Mouse (Mus musculus): ENCODE measurements around the gene Gm9999.
"Not testable (repeated sequence)": the region's sequence is repeated elsewhere in the genome, so short reads cannot be mapped to it uniquely, and the experiment has no call there.

The Gm9999 gene

DNA sequence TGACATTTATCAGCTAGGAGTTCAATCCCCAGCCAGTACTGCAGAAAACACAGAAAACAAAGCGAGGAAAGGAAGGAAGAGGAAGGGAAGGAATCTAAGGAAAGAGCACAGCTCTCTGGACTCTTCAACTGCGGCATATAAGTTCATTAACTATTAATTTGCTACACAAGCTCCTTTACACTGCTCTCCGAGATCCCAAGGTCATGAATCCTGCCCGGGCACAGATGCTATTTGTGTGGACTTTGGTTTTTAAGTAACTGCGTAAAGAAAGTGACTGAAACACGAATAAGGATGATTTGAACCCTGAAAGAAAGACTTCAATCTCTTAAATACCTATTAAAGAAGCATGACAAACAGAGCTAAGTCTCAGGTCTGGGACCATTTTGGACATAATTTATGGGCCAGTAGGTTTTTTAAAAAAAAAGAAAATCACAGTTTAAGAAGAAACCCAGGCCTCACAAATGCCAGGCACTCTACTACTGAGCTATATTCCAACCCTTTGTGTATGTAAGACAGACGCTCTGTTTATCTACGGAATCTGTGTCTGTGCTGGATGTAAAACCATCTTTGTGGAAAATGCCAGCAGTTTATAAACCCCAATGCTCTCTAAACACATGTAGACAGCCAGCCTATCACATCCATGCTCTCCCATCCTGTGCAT lies 16.7 kb downstream of the Gm9999 start:
- no peak for DNase-seq (ENCODE audit: low spot score)

DNA sequence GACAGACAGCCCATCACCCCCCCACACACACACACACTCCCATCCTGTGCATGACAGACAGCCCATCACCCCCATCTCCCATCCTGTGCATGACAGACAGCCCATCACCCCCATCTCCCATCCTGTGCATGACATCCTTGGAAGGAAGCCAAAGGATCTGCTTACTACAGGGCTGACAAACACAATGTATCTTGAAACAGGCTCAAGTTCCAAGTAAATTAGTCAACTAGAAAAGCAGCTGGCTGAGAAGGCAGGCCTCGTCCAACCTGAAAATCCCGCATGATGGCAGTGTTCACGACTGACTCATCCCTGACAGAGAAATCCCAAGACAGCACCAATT lies 17.2 kb downstream of the Gm9999 start:
- no peak for DNase-seq (ENCODE audit: low spot score)

DNA sequence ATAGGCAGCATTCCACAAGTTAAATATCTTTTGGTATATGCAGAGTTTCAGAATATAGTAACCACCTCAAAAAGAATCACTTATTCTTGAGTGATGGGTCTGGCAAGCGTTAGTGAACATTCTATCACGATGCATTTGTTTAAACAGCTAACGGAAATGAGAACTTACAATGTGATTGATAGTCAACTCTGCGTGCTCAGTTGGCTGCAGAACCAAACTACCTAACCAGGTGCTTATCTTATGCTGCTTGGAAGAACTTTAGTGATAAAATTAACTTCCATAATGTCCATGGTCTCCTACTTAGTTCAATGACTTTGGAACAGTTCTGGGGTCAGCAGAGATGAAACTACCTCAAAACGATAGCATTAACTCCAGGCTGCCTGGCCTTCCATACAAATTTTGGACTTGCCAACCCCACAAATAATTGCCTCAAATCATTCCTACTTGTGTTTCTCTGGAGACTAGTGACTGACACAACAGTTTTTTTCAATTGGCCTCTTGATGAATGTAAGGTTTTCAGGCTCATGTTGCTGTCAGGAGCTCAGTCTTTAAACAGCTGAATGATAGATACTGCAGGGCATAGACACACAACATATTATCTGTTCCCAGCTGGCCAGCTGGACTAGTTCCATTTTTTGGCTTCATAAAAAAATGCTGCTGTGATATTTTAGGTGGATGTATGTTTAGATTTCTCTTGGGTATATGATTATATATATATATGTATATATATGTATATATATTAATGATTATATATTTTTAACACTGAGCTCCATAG lies 17.9 kb downstream of the Gm9999 start:
- DNase-seq (ENCODE audit: low spot score): no peak

DNA sequence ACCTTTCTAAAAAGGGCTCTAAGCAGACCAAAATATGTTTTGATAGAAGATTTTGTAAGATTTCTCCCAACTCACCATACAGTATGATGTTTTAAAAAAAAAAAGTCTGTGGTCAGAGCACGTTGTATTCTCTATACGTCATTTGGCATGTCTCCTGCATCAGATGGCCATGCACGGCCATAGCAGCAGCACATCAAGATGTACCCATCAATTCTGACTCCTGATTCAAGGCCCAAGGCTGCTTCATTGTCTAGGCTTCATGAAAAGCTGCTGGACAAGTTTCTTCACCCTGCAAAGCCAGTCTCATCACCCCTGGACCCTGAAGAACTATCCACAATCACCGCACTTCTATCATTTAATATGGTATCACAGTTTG lies 18.5 kb downstream of the Gm9999 start:
- no peak for DNase-seq (ENCODE audit: low spot score)

DNA sequence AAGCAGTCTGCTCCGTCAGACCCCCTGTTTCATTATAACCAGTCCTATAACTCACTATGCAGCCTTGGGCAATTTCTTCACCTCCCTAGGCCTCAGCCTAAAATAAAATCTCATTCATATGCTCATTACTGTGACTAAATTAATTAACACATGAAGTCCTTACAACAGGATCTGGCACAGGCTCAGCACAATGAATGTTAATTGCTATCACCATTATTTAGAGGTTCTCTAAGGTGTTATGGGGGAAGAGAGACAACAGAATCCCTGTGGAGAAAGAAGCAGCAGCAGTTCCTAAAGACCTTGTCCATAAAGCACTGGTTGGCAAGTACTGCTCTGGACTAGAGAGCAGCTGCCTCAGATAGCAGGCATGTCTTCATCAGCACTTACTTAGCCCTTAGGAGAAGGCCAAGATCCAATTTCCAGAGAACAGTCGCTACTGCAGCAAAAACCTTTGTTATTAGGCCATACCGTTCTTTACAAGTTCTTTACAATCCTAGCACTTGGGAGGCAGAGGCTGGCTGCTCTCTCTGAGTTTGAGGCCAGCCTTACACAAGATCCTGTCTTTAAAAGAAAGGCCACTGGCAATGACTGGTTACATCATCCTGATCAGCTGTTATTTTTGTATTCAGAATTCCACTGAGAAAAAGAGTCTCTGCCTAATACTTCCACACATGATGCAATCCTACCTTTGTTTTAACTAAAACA lies 20.2 kb downstream of the Gm9999 start:
- DNase-seq (ENCODE audit: low spot score): no peak

DNA sequence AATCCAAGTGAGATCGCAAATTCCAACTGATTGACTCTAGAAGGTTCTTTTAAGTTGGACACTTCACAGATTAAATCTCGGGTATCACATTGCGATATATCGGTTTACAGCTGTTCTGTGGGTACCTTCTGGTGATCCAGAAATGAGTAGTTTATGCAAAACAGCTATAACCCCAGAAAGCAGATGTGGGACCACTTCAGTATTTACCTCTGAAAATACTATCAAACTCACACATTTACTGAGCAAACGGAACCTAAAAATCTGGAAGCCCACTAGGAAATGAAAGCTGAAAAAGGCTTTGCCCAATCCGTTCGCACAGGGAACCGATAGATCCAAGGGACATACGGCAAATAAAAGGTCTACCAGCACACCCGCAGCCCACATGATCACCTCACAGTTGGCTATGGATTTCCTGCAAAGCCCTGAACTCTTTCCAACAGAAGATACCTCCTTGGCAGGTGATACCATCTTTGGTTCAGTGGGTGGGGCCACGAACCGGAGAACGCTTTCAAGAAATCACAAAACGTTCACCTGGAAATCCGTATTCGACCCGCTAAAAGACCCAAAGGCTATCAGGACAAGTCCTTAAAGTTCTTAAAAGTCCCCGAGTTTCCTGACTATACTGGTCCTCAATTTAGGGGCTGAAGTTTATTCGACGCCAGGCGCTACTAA lies 23.9 kb downstream of the Gm9999 start:
- no peak for DNase-seq (ENCODE audit: low spot score)

DNA sequence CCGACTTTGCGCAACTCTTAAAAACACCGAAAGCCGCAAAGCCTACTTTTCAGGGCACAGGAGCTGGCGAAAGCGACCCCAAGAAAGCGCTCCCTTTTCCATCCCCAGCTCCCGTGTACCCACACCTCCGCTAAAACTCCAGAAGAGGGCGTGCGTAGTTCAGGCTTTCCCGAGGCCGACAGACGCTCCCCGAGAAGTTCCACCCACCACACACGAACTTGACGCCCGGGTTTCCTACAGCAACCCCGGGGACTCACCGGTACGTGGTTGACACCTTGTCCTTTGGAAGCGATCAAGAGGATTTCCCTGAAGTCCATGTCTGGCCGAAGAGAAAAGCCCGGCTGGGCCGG lies 24.4 kb downstream of the Gm9999 start:
- no peak for DNase-seq (ENCODE audit: low spot score)

DNA sequence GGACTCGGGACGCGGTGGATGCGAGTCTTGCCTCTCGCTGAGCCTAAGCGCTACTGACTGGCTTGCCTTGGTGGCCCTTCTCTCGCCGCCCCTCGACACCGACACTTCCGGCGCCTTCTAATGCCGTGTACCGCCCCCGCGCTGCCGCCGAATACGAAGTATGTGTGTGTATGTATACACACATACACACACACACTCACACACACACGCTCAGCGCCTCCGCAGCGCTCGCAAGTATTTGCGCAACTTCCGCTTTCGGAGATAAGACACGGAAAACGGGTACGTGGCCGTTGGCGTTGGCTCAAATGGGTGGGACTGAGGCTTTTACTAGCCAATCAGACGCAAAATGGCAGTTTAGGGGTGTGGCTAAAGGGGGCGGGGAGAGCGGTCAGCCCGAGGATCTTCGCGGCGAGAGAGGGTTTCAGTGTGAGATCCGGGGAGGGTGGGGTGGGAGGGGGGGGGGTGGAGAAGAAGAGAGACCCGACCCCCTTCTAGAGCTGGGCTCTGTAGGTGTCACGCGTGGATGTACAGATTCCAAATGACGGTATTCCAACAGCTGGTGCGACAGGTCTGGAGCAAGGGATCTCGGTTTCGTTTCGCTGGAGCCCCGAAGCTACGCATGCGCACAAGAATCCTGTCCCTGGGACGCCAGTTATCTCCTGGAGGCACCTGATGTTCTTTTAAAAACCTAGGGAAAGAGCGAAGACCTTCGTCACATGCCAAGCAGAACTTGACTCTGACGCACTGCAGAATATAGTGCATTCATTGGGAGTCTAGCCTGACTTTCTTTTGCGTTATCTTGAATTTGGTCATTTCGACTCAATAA lies 25.0 kb downstream of the Gm9999 start, which contains the start of gene Spty2d1:
Gene Spty2d1, minus strand, starts transcription at position 244 of the 826 bp plus-strand sequence.
- peak; percentile 98 for DNase-seq (ENCODE audit: low spot score)

DNA sequence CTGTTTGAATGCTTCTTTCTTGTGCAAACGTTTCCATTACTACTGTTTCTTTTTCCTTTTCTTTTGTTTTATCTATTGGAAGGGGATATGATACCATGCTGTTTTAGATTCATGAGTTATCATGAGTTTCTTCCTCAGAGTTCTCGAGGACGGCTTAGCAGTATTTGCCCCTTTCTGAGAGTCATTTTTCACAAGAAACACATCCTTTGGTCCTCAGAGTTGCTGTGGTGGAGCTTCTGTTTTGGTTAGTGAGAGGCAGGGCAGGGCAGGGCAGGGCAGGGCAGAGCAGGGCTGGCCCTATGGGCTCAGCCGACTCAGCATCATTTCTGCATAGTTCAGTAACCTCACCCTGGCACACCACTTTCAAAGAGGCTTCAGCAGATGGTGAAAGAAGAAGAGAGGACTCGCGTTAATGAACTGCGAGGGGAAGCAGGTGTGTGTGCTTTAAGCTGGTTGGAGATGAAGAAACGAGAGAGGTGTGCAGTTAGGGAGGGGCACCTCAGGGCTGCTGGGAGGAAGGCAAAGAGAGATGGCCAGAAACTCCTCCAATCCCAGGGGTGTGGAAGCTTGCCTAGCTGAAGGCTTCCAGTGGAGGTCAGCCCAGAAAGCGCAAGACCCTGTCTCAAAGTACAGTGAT lies 29.9 kb downstream of the Gm9999 start:
- DNase-seq (ENCODE audit: low spot score): no peak

DNA sequence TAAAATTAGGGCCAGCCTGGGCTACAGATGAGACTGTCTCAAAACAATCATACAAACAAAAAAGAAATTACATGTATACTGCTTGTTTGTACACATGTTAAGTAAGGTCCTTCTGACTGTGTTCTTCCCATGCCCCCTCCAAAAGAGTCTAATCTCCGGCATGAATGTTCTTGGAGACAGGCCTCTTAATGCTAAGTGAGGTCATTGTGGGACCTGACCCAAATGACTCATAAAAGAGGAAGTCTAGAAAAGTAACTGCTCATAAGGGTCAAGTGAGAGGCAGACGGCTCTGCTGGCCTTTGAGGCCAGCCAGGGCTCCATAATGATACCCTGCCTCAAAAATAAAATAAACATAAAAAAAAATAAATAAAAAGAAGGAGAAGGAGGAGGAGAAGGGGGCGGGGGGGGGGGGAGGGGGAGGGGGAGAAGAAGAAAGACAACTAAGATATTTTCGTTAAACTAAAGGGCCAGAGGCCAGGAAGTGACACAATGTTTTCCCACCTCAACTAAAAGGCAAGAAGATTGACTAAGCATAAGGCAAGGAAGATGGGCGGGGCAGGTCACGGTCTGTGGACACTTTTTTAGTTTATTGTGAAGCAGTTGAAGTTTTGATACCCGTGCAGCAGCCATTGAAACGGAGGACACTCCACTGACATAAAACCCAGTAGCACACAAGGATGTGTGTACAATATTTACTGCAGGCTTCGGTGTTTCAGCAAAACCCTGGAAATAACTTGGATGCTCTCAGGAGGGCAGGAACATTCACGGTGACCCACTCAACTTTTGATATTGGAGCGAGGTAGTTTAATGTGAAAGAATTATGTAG lies 31.4 kb downstream of the Gm9999 start:
- no peak for DNase-seq (ENCODE audit: low spot score)

DNA sequence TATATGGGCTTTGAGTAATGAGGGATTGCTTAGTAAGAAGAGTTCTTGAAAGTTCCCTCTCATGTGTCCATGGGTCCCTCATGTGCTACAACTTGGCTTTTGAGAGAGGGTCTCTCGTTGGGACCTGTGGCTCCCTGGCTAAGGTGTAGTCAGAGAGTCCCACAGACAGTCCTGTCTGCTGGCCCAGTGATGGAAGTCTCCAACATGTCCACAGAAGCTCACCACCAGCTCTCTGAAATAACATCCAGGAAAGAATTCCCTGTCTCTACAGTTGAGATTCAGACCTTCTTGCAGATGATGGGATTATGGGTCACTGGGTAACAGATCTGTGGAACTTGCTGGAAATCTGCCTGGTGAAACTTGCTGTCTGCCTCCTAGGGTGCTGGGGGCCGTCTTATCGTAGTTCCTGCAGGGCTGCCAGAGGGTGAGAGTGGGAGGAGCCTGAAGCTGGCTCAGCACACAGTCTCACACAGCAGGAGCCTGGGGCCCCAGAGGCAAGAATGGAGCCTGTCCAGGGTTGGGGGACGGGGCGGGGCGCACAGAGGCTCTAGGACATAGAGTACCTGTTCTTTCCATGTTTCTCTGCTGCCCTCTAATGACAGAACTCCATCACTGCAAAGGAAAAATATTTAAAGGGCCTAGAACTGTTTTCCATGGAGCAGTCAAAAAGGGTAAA lies 32.1 kb downstream of the Gm9999 start:
- peak; percentile 93 for DNase-seq (ENCODE audit: low spot score)

DNA sequence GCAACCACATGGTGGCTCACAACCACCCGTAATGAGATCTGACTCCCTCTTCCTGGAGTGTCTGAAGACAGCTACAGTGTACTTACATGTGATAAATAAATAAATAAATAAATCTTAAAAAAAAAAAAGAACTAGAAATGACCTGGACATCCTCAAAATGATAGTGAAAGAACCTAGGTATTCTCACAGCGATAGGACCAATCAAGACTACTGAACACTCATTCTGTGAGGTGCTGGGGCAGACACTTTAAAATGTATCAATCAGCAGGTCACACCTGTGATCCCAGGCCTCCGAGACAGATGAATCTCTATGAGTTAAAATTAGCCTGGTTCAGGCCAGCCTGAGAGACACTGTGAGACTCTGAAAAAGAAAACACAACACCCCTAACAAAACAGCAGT lies 33.2 kb downstream of the Gm9999 start:
- DNase-seq (ENCODE audit: low spot score): no peak

DNA sequence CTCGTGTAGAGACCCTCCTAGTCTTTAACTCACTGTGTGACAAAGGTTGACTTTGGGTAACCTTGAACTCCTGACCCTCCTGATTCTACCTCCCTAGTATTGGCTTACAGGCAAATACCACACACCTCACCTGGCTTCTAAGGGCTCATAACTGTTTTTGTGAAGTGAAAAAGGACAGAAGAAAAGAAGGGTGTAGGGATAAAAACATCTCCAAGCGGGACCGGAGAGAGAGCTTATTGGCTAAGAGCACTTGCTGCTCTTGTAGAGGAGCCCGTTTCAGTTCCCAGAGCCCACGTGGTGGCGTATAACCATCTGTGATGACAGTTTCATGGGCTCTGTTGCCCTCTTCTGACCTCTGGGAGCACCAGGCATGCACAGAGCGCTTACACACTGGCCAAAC lies 33.8 kb downstream of the Gm9999 start:
- DNase-seq (ENCODE audit: low spot score): no peak

DNA sequence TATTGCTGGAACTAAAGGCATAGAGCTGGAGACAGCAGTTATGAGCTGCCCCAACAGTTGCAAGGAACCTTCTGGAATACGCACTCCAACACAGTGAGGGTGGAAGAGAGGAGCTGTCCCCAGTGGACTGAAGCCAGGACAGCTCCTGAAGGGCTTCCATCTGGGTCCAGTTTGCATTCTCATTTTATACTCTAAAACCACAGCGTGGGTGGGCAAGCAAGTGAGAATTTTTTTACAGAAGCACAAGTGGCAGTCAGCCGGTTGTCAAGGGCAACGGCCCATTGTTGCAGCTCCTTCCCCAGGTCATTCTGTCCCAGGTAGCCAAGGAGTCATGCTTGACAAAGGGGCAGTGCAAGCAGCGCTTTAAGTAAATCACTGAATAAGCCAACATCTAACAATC lies 36.3 kb downstream of the Gm9999 start:
- no peak for DNase-seq (ENCODE audit: low spot score)

DNA sequence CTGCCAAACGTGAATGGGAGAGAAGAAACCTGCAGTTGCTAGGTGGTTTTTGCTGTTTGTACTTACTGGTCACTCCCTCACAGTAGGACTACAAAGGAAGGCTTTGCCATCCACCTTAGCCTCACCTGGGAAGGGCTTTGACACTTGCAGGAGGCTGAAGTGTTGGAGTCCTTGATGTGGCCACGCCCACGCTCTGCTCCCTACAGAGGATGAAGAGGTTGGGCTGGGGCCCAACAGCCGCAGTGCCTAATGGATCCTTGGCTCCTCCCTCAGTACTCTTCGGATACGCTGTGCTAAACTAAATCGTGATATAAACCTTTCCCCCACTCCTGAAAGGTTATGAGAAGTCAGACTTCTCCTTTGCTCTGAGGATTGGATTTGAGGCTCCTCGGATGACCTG lies 37.6 kb downstream of the Gm9999 start:
- DNase-seq (ENCODE audit: low spot score): no peak

DNA sequence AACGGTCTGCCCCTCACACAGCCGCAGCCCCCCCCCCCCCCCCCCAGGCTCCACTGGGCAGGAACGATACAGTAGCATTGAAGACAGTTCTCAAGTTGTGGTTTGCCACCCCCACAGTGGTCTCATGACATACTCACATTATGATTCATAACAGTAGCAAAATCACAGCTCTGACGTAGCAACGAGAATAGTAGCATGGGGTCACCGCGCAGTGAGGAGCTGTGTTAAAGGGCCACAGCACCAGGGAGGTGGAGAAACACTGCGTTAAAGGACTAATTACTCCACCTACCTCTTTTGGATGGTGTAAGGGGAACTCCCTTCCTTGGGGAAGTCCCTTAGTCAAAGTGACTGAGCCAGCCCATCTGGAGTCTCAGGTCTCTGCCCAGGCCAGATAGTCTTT lies 39.1 kb downstream of the Gm9999 start:
- DNase-seq (ENCODE audit: low spot score): no peak

DNA sequence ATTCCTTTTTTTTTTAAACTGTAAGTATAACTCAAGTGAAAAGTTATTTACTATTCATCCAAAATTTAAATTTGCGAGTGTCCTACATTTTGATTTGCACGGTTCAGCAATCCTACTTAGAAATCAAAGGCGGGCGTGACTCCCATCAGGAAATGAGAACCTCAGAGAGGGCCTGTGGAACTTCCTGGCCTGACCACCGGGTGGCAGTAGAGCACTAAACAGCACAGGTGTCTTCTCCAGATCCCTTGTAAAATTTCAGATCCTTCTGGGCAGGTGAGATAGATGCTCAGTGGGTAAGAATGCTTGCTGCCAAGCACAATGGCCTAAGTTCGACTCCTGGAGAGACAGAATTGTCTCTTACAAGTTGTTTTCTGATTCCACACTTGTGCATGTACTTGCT lies 40.1 kb downstream of the Gm9999 start:
- DNase-seq (ENCODE audit: low spot score): peak; percentile 64

DNA sequence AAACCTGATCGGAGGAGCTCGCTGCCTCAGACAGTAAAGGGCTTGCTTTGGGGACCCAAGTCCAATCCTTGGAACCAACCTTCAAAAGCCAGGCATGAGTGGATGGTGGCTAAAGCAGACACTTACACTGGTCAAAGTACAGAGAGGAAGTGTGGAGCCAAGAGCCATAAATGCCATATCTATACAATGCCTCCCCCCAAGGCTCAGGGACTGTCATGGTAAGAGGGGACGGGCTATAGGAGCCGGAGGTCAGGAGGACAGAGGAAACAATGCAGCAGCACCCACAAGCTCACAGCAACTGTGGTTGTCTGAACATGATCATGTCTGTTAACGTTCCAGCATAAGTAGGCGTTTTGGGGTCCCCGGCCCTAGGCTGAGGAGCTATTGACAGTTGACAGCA lies 41.1 kb downstream of the Gm9999 start:
- DNase-seq (ENCODE audit: low spot score): no peak

DNA sequence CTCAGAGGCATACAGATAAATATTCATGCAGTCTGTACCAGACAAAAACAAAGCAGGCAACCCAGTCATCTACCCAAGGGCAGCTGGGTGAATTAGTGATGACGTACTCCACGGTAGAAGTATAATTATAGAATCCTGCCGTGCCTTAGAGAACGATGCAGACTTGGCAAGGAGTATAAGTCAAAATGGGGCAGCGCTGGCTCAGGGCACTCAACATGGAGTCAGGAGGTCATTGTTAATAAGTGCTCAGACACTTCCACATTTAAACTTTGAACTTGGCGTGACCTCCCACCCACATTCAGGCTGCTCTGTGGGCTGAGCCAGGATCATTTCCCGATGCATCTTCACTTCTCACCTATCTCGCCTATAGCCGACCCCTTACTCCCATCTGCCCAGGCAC lies 42.0 kb downstream of the Gm9999 start:
- DNase-seq (ENCODE audit: low spot score): no peak

DNA sequence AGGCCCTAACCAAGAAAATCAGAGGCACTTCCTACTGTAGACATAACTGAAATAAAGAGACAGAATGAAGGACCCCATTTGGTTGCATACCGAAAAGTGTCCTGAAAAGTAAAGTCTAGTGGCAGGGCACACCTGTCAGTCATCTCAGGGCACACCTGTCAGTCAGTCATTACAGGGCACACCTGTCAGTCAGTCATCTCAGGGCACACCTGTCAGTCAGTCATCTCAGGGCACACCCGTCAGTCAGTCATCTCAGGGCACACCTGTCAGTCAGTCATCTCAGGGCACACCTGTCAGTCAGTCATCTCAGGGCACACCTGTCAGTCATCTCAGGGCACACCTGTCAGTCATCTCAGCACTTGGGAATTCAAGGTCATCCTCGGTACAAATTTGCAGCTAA lies 43.5 kb downstream of the Gm9999 start:
- not testable (repeated sequence) for DNase-seq (ENCODE audit: low spot score)
